Mouse (Mus musculus): ENCODE measurements around the gene Sox5.

The Sox5 gene

GRCm38 (mm10) chr6:144398115-144398514 is 383.7 kb downstream of the Sox5 start:
- DNase-seq (ENCODE audit: low spot score): no peak

GRCm38 (mm10) chr6:144393151-144393550 is 388.6 kb downstream of the Sox5 start:
- no peak for DNase-seq (ENCODE audit: low spot score)

GRCm38 (mm10) chr6:144389333-144390054 is 392.3 kb downstream of the Sox5 start:
- DNase-seq (ENCODE audit: low spot score): no peak

- no peak for DNase-seq (ENCODE audit: low spot score)
These were observed 394.1 kb downstream of the Sox5 start for GRCm38 (mm10) chr6:144387539-144388255.

GRCm38 (mm10) chr6:144380641-144381040 is 401.1 kb downstream of the Sox5 start:
- no peak for DNase-seq (ENCODE audit: low spot score)

GRCm38 (mm10) chr6:144380171-144380570 is 401.6 kb downstream of the Sox5 start:
- DNase-seq (ENCODE audit: low spot score): no peak

- DNase-seq (ENCODE audit: low spot score): no peak
These were observed 407.0 kb downstream of the Sox5 start for GRCm38 (mm10) chr6:144374810-144375209.

- DNase-seq (ENCODE audit: low spot score): no peak
These were observed 411.1 kb downstream of the Sox5 start for GRCm38 (mm10) chr6:144370699-144371098.

- DNase-seq (ENCODE audit: low spot score): no peak
These were observed 414.1 kb downstream of the Sox5 start for GRCm38 (mm10) chr6:144367626-144368077.

- no peak for DNase-seq (ENCODE audit: low spot score)
These were observed 420.3 kb downstream of the Sox5 start for GRCm38 (mm10) chr6:144361267-144362038.

GRCm38 (mm10) chr6:144357081-144357480 is 424.7 kb downstream of the Sox5 start:
- no peak for DNase-seq (ENCODE audit: low spot score)

- no peak for DNase-seq (ENCODE audit: low spot score)
These were observed 430.7 kb downstream of the Sox5 start for GRCm38 (mm10) chr6:144351049-144351448.

GRCm38 (mm10) chr6:144343338-144343737 is 438.4 kb downstream of the Sox5 start:
- no peak for DNase-seq (ENCODE audit: low spot score)

- no peak for DNase-seq (ENCODE audit: low spot score)
These were observed 442.2 kb downstream of the Sox5 start for GRCm38 (mm10) chr6:144339554-144339953.

- no peak for DNase-seq (ENCODE audit: low spot score)
These were observed 442.8 kb downstream of the Sox5 start for GRCm38 (mm10) chr6:144339006-144339405.

- DNase-seq (ENCODE audit: low spot score): no peak
These were observed 443.6 kb downstream of the Sox5 start for GRCm38 (mm10) chr6:144338221-144338620.

- DNase-seq (ENCODE audit: low spot score): no peak
These were observed 444.3 kb downstream of the Sox5 start for GRCm38 (mm10) chr6:144337436-144337969.

- DNase-seq (ENCODE audit: low spot score): no peak
These were observed 445.0 kb downstream of the Sox5 start for GRCm38 (mm10) chr6:144336789-144337188.

- no peak for DNase-seq (ENCODE audit: low spot score)
These were observed 448.6 kb downstream of the Sox5 start for GRCm38 (mm10) chr6:144333146-144333545.

- DNase-seq (ENCODE audit: low spot score): no peak
These were observed 449.8 kb downstream of the Sox5 start for GRCm38 (mm10) chr6:144332027-144332426.

- no peak for DNase-seq (ENCODE audit: low spot score)
These were observed 452.4 kb downstream of the Sox5 start for GRCm38 (mm10) chr6:144329311-144329930.

- DNase-seq (ENCODE audit: low spot score): no peak
These were observed 453.0 kb downstream of the Sox5 start for GRCm38 (mm10) chr6:144328779-144329178.
